Mouse (Mus musculus) left cerebral cortex, postnatal 10 days (tissue): ENCODE results near the gene Cers2. TPM values are rescaled to one million over a fixed set of nuclear protein-coding genes. Genes with fewer than 3 reads are reported as not detected.

Source experiments
- DNase-seq, 2 experiments: peaks; one replicate each; pipeline ENCODE4 v3.0.0; 2021 to 2022; ENCODE audit warnings: low spot score in 2 of 2, mixed read lengths in 1 of 2; ENCODE audit errors: extremely low spot score in 1 of 2
- intact Hi-C: fragments of 180-260 bp; cut with DNase I; formaldehyde crosslinking; loops from one replicate; pipeline ENCODE4 v1.15.1; 2025
- total RNA-seq, 2 experiments: library from RNA; stranded (reverse); gene quantifications; 2 replicates each; pipeline ENCODE4 v1.2.3; 2021

Gene Cers2
- total RNA-seq = 10 to 100 TPM; 39.2 to 40.3 TPM

- intact Hi-C loops = no loop called here
- peak in 1 of 2 experiments; percentile 43 for DNase-seq
These were observed at the start of gene Cers2 for GRCm38 (mm10) chr3:95314486-95315093. Cers2 (plus strand) TSS chr3:95314791.

GRCm38 (mm10) chr3:95266052-95266451 lies 48.5 kb upstream of the Cers2 start:
- intact Hi-C loops = loop anchor here (5.0 kb wide), 2 partner anchors 39 to 124 kb away; partner anchors contain the start of genes Cdc42se1 and Tnfaip8l2
- DNase-seq = no peak

GRCm38 (mm10) chr3:95267855-95268254 lies 46.7 kb upstream of the Cers2 start:
- intact Hi-C loops = loop anchor here (5.0 kb wide), 2 partner anchors 41 to 126 kb away; partner anchors contain the start of genes Cdc42se1 and Tnfaip8l2
- DNase-seq = no peak

GRCm38 (mm10) chr3:95269789-95270188 lies 44.8 kb upstream of the Cers2 start:
- no peak for DNase-seq
- intact Hi-C loops = loop anchor here (5.0 kb wide), 2 partner anchors 42 to 127 kb away; partner anchors contain the start of genes Cdc42se1 and Tnfaip8l2

DNA sequence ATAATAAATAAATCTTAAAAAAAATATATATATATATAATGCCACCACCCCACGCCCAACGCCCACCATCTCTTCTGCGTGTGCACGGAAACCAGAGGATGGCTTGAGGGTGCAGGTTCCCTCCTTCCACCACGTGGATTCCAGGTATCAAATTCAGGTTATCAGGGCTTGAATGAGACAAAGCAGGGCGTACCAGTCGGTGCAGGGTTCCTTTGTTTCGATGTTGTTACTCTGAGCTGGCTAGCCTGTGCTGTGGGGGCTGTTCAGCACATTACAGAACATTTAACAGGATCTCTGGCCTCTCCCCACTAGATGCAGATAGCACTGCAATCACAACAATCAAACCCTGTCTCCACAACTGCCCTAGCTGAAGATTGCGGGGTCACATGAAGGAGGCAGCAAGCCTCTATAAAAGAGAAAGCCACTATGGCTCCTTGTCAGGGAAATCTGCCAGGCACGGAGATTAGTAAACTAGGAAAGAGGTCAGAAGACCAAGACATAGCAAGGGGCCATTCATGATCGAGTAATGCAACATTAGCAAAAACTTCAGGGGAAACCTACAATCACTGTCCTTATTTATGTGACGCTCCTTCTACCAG lies 43.7 kb upstream of the Cers2 start:
- no peak for DNase-seq
- intact Hi-C loops = no loop called here

DNA sequence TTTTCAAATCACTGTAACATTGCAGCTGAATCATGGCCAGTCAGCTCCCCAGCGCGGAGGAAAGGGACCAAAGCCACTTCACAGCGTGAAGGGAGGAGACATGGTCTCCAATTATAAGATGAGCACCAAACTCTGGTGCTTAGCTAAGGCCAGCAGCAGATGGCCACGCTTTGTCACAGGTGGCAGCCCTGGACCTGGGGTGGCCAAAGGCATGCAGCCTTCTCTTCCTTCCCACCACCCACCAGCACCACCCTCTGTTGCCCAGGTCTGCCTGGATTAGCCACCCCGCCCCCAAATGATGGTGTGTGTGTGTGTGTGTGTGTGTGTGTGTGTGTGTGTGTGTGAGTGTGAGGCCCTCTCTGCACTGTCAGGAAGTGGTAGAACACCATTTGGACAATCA lies 41.1 kb upstream of the Cers2 start:
- intact Hi-C loops = no loop called here
- peak in 1 of 2 experiments; percentile 29 for DNase-seq

DNA sequence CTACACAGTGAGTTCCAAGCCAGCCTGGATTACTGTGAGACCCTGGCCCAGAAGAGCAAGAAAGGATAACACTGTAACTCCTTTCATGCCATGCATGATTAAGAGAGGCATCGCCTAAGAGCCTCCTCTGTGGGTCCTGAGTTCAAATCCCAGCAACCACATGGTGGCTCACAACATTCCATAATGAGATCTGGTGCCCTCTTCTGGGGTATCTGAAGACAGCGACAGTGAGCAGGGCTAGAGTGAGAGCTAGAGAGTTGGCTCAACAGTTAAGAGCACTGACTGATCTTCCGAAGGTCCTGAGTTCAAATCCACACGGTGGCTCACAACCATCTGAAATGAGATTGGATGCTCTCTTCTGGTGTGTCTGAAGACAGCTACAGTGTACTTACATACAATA lies 40.1 kb upstream of the Cers2 start:
- intact Hi-C loops = no loop called here
- DNase-seq = no peak

- intact Hi-C loops = no loop called here
- no peak for DNase-seq
These were observed 39.4 kb upstream of the Cers2 start for GRCm38 (mm10) chr3:95275161-95275560.

DNA sequence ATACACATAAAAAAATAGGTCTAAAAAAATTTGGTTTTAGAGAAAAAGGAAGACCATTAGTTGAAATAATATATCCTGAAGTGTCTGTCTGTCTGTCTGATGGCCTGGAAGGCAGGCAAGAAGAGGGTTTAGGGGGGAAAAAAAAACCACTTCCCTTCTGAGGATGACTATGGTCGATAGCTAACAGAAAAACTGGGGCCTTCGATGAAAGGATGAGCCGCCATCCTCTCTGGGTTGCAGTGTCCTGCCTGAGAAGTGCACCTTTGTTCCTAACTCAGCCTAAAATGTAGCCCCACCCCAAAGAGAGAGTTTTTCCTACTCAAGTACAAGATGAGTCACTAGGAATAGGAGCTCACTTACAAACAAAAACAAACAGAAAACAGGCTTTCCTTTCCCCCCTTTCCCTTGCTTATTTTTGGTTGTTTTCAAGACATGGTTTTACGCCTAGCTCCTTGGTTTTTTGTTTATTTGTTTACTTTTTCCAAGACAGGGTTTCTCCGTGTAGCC lies 38.1 kb upstream of the Cers2 start:
- DNase-seq = no peak
- intact Hi-C loops = no loop called here

DNA sequence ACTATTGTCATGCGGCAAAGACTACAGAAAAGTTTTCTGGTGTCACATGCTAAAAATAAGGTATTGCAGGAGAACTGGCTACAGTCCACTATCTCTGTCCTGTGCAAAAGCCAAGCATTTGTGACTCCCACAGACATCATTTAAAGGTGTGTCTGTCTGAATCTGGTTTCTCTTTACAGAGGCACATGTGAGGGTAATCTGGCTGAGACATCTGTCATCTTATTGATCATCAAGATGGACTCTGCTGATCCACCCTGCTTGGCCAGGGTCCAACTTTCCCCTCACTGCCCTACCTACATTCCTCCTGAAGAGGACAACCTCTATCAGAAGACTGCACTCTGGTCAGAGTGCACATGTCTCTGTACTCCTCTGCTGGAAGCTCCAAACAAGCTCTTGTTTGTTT lies 37.4 kb upstream of the Cers2 start:
- DNase-seq = peak in 1 of 2 experiments; percentile 42
- intact Hi-C loops = no loop called here

- intact Hi-C loops = no loop called here
- peak in 1 of 2 experiments; percentile 29 for DNase-seq
These were observed 33.8 kb upstream of the Cers2 start for GRCm38 (mm10) chr3:95280747-95281146.

DNA sequence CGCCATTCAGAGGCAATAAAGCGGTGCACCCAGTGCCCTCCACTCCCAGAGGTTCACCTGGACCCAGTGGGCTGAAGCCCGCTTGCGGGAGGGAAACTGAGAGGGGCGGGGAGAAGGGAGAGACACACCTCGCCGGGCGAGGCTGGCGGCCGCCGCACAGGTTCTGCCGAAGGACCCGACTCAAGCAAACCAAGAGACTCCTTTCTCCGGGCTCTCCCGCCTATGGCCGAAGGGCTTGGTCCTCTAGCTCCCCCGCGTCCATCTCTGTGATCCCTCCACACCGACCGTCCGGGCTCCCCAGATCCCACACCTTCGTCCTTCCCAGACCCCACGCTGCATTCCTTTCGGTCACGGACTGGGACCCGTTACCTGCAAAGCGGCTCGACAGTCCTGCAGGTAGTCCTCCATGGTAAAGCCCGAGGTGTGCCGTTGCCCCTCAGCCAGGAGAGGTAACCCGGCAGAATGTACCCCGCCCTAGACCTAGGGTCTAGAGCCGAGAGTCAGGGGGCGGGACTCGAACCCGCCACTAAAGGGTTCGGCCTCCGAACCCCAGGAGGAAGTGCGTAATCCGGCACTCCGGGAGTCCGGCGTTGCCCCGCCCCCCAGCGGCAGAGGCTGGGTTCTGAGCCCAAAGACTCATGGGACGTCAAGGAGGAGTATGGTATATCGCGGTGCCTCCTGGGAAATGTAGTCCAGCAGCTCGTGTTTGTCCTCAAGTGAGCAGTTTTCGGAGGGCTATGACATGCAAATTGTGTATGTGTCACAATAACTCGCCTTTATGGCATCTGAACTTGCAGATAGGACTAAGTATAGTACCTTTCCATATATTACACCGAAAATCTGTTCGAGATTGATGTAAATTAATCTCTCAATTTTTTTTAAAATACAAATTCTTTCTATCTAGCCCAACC lies 33.1 kb upstream of the Cers2 start, which contains the start of the genes Mindy1 and Prune1:
Gene Mindy1 (plus strand): TSS at position 130 of the 911 bp plus-strand sequence.
Gene Prune1 (minus strand): TSS at position 861 of the 911 bp plus-strand sequence.
- DNase-seq = peak; percentile 98 to 99
- intact Hi-C loops = no loop called here

DNA sequence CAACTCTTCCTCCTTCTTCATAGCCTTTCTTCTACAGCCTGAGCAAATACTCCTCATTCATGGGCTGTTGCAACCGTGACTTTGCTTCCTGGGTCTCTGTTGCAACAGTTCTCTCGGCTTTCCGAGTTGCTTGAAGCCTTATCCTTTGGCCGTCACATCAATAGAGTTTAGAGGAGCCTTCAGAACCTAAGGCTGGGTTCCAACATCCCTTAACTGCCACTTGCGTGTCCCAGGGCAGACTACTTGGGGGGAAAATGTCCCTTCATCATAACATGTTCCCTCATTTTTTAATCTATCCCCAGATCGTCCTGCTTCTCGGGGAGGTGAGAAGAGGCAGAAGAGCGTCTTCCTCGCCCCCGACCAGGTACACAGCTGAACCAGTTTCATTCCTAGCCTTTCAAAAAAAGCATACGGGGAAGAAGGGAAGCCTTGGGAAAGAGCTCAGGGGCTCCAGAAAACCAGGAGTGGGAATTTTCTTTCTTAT lies 32.2 kb upstream of the Cers2 start:
- intact Hi-C loops = no loop called here
- DNase-seq = no peak

GRCm38 (mm10) chr3:95282865-95283588 lies 31.6 kb upstream of the Cers2 start:
- intact Hi-C loops = no loop called here
- DNase-seq = peak; percentile 68 to 90

GRCm38 (mm10) chr3:95283589-95283941 lies 31.0 kb upstream of the Cers2 start:
- DNase-seq = no peak
- intact Hi-C loops = no loop called here

- intact Hi-C loops = no loop called here
- no peak for DNase-seq
These were observed 30.5 kb upstream of the Cers2 start for GRCm38 (mm10) chr3:95284062-95284461.

GRCm38 (mm10) chr3:95284501-95285281 lies 29.9 kb upstream of the Cers2 start:
- intact Hi-C loops = no loop called here
- no peak for DNase-seq

- intact Hi-C loops = no loop called here
- no peak for DNase-seq
These were observed 29.2 kb upstream of the Cers2 start for GRCm38 (mm10) chr3:95285390-95285789.
